Mouse (Mus musculus) T-helper 2 cell (primary cell): ENCODE measurements around the gene Uggt2.

Experiments
- in situ Hi-C: fragments of 300-600 bp; cut with MboI, MseI; formaldehyde crosslinking; loops from one replicate; pipeline ENCODE4 v1.15.1; 2025; ENCODE audit warnings: high pct_unique_total_duplicates

The Uggt2 gene

GRCm38 (mm10) chr14:118936236-118936635, 163.0 kb downstream of the Uggt2 start:
- in situ Hi-C loops, result loop anchor here (25.0 kb wide), 1 partner anchor 1351 kb away; the partner anchor contains the start of gene Mbnl2
